Mouse (Mus musculus): ENCODE data around the gene Cd164. TPM values are rescaled to one million over a fixed set of nuclear protein-coding genes. Genes with fewer than 3 reads are reported as not detected.

Gene Cd164
- total RNA-seq, 2 experiments from 2014 or later, result 59.0 to 64.6 TPM

DNA sequence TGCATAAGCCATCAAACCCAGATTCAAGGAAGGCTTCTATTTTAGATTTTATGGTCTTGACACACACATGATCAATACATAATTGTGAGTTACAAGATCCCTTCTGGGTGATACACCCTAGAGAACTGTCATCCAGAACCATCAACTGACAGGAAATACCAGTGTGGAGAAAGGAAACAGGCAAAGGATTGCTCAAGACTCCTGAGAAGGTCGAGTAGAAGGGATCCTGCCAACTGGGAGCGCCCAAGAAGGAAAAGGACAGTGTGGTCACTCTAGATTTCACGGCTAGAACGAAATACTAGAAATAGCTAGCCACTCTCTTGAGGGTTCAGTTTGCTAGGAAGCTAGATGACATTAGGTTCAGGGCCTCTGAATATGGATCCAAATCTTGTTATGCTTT, 24.2 kb downstream of the Cd164 start:
- intact Hi-C loops (cut with DNase I), result no loop called here

DNA sequence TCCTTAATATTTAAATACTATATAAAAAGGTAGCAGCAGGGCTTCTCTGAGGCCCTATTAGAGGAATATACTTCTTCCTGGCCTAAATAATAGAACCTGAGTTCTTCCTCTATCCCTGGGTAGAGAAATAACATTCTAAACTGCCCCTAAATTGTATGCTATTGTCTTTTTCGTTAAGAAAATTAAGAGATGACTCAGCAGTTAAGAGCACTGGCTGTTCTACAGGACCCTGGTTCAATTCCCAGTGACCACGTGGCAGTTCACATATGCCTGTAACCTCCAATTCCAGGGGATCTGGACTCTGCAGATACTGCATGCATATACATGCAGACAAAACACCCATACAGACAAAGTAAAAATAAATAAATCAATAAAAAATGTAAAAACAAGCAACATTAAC, 24.6 kb downstream of the Cd164 start:
- intact Hi-C loops (cut with DNase I), result no loop called here
- DNase-seq (ENCODE audit: low spot score in 2 of 2), result no peak

More for the DNA sequence above, 24.2 kb downstream of the Cd164 start:
- no peak for DNase-seq (ENCODE audit: low spot score in 2 of 2)

DNA sequence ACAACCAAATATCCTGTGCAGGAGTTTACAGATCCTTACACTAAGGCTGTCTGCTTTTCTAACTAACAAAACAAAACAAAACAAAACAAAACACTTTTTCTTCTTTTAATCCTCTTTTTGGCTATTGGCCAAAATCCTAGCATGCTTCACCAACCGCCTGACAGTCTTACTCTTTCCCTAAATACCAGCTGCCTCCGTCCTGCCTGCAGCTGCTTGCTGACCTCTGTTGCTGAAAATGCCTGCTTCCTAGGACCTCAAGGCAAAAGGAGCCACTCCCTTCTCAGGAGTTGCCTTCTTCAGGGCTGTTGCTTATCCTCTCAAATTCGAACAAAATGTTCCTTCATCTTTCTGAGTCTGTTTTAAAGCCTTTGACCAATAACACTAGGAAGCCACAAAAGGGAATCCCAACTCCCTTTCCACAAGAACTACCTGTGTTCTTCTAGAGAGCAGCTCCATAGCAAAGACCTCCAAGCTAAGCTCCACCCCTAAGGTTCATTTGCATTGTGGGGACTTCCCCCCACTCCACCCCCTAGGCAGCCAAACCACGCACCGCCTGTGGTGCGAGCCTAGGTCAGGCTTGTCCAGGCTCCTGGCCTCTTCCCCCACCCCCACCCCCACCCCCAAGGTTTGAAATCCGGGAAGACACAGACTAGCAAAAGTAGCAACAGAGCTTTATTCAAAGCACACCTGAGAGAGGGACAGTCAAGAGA, 25.4 kb downstream of the Cd164 start:
- intact Hi-C loops (cut with DNase I), result no loop called here
- DNase-seq (ENCODE audit: low spot score in 2 of 2), result no peak

DNA sequence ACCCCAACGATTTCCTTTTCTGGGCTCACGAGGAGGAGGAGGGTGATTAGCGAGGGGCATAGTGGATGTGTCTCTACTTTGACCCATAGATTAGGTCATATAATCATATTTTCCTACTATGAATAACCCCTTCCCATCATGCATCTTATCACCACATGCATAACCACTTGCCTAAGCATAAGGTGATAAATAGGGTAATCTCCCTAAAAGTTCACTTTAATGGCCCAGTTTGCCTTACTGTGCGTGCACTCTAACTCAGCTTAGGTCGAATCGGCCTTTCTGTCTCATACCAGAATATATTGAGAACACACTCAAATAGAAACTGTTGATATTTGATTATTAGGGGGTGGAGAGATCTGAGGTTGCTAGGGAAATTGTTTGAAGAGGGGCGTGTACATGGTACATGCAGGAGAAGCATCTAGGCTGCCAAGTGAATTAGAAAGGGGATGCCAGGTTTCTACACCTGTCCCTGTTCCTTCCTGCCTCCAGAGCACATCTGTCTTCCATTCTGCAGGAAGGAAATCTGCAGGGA, 26.1 kb downstream of the Cd164 start:
- no peak for DNase-seq (ENCODE audit: low spot score in 2 of 2)
- intact Hi-C loops (cut with DNase I), result no loop called here

DNA sequence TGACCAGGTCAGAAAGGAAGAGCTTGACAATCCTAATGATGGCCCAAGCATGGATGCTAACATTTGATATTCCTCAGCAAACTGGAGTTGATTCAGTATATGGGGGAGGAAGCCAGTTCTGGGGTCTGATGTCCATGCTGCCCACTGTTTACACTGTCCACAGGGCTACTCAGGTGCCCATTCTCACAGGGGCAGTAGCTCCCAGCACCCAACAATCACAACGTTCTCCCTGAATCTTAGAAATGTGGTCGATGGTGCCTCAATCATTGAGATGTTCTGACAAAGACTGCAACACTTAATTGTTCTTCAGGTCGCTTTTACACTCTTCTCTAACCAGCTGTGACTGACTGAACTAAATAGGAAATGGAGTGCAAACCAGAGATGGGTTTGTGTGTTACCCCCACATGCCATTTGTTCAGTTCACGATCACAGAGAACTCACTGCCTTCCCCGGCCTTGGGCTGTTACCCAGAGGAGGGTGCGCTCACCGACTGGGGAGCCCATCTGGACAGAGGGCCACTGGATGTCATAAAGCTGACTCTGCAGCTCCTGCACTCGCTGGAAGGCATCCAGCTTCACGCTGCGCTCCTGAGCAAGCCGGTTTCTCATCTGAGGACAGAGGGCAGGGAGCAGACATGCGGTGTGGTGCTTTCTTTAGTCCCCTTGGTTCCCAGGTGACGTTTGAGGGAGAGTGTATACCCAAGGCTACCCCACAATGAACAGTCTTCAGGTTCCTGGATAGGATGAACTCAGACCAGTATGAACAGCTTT, 27.4 kb downstream of the Cd164 start:
- no peak for DNase-seq (ENCODE audit: low spot score in 2 of 2)
- intact Hi-C loops (cut with DNase I), result no loop called here

DNA sequence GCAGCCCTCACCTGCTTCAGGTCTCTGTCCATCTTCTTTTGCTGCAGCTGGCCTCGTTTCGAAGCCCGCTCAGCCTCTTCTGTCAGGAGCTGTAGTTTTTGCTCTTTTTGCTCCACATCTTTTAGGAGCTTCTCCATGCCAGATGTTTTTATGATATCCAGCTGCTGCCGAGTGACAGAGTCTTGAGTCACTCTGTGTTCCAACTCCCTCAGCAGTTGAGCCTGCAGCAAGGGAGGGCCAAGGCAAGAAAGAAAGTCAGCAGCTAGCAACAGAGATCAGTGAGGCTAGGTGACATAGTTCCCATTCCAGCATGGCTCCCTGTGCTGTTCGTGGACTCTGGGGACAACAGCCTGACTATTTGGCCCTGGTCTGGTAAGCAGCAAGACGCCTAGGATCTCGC, 31.5 kb downstream of the Cd164 start:
- no peak for DNase-seq (ENCODE audit: low spot score in 2 of 2)
- intact Hi-C loops (cut with DNase I), result no loop called here

DNA sequence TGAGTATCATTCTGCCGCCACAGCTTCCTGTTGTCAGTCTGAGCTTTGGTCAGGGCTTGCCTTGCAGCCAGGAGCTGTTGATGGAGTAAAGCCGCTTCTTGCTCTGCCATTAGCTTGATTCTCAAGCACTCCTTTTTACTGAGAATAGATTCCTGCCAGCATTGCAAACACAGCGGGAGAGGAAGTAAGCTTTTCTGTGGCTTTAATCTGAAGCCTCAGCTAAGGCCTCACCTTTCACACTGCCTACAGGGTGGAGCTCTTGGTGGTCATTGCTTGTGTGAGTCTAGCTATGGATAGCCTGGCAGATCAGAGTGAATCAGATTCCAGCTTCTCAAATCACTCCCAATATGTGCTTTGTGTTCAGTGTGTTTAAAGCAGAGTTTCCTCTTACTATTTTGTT, 33.1 kb downstream of the Cd164 start:
- intact Hi-C loops (cut with DNase I), result no loop called here
- DNase-seq (ENCODE audit: low spot score in 2 of 2), result no peak

DNA sequence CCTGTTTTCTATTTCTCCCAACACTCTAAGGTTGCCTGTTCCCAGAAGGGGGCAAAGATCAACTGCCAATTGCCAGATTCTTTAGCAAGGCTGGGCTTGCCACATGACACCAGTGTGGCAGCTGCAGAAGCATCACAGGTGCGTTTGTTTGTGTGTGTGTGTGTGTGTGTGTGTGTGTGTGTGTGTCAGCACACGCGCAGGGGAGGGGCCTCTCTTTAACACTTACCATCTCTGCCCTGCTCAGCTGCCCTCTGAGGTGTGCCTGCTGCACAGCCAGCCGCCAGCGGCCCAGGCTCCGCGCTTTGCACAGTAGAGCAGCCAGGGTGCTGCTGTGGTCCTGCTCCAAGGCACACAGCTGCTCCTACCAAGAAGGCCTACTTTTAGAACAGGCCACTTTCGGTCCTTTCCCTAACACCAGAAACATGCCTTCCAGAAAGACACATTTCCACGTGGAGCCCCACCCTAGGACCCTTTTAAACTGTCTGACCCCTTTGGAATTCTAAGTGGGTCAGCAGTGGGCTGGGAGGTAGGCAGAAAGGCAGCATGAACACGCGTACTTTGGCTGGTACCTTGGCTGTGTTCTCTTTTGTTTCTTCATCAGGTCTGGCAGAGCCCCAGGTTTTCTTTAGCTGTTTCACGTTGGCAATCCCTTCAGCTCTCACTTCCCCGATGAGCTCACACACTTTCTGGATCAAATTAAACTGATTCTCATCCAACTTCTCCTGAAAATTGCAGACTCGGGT, 33.8 kb downstream of the Cd164 start:
- DNase-seq (ENCODE audit: low spot score in 2 of 2), result peak; percentile 51 to 55
- intact Hi-C loops (cut with DNase I), result no loop called here

DNA sequence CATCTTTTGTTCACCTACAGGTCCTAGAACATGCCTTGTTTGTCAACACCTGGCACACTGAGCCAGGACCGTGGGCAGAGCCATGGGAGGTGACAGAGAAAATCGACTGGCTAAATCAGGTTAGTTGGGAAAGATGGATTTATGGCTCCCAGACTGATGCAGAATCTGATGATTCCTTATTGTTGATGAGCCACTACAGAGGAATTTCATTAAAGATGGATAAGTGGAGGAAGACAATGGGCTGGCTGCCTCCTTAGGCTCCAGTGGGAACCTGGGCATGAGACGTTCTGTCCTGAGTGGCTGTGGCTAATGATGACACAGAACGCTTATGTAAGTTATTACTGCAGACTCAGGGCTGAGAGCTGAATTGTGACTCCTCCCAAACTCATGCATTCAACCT, 34.5 kb downstream of the Cd164 start:
- DNase-seq (ENCODE audit: low spot score in 2 of 2), result no peak
- intact Hi-C loops (cut with DNase I), result no loop called here

DNA sequence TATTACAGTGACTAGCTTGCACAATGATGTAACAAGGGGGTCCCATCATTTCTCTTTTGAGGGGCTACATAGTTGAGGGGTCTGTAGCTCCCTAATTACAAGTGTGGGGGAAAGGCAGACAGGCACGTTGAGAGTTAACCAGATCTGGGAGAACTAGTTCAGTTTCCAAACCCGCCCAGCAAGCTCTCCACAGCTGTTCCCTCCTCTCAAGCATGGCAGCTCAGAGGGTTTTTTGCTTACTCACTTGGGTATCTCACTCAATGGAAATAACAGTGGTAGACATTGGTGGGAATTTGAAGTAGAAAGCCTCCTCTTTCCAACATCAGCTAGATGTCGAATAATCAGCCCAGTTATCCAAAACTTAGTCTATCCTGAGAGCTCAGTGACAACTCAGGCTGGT, 35.9 kb downstream of the Cd164 start:
- intact Hi-C loops (cut with DNase I), result no loop called here

DNA sequence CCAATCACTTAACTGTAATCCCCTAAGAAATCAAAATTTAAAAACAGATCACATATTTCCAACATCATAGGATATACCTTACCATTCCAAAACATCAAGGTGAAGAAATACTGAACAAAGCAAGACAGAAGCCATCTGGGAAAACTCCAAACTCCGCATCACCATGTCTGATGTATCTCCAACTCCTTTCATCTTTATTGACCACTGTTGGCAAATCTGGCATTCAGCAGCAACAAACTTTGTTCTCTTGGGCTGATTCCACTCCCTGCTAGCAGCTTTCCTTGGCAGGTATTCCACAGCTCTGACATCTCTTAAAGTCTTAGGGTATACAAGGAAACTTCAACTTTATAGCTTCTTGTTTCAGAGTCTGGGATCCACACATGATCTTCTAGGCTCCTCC, 39.2 kb downstream of the Cd164 start:
- no peak for DNase-seq (ENCODE audit: low spot score in 2 of 2)
- intact Hi-C loops (cut with DNase I), result no loop called here

More for the DNA sequence above, 35.9 kb downstream of the Cd164 start:
- DNase-seq (ENCODE audit: low spot score in 2 of 2), result no peak

DNA sequence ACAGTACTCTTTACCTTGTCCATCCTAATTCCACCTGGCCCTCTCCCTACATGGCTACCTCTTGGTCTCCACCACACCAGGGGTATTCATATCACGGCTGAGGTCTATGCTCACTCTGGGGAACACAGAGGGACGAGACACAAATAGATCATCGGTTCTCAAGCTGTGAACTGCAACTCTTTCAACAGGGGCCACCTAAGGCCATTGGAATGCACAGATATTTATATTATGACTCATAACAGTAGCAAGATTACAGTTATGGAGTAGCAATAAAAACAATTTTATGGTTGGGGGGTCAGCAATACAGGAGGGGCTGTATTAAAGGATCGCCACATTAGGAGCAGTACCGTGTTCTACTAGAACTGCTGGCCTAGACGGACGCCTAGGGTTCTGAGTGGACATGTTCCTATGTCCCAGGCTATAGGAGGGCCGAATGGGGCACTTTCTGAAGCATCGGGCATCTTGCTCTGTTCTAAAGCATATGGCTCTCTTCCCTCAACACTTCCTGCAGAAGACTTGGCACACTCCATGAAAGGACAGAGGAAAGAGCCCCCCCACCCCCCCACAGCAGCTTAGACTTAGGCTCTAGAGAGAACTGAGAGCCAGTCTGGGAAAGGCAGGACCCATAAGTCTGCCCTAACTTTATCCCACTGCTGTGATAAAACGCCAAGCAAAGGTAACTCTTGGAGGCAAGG, 42.6 kb downstream of the Cd164 start:
- DNase-seq (ENCODE audit: low spot score in 2 of 2), result no peak
- intact Hi-C loops (cut with DNase I), result no loop called here

DNA sequence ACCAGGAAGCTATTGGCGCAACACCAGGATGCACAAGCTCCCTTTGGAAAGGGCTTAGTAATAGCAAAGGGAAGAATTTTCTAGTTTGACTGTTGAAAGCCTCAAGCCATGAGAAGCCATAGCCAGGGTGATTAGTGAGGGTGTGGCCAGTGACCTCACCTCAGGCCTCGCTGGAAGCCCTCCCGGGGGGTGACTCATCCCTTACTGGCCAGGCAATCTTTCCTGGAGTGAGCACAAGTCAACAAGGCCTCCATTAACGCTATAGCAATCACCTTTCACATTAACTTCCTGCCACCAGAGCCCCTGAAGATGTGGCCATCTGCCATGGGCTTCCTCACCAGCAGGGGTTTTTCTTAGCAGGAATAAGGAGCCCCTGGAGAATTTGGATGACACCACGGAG, 45.9 kb downstream of the Cd164 start:
- DNase-seq (ENCODE audit: low spot score in 2 of 2), result no peak
- intact Hi-C loops (cut with DNase I), result no loop called here

DNA sequence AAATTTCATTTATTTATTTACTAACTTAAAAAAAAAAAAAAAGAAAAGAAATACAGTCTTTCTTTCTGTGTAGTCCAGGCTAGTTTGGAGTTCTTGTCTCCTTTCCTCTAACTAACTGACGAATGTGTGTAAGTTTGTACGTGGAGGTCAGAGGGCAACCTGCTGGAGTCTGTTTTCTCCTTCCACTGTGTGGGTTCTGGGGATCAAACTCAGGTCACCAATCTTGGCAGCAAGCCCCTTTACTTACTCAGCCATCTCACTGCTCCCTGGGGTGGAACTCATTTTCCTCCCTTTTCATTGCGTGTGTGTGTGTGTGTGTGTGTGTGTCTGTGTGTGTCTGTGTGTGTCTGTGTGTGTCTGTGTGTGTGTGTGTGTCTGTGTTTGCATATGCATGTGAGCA, 49.1 kb downstream of the Cd164 start:
- intact Hi-C loops (cut with DNase I), result no loop called here
- DNase-seq (ENCODE audit: low spot score in 2 of 2), result no peak

DNA sequence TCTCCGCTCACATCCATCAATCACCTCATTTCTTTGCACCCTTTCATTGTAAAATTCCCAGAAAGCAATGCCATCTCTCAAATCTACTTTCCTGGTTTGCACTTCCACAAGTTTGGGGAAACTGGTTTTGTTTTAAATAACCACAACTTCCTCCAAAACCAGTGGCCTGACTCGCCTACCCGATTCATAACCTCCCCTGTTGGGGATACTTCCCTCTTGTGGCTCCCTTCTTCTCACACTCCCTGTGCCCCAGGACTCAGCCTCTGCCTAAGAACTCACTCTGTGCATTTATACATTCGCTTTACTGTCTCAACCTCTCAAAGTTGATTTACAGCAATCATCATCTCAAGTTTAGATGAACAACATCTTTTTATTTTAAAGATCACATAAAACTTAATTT, 51.9 kb downstream of the Cd164 start:
- intact Hi-C loops (cut with DNase I), result loop anchor here (5.0 kb wide), 1 partner anchor 49 kb away; no protein-coding TSS in a partner anchor
- no peak for DNase-seq (ENCODE audit: low spot score in 2 of 2)

DNA sequence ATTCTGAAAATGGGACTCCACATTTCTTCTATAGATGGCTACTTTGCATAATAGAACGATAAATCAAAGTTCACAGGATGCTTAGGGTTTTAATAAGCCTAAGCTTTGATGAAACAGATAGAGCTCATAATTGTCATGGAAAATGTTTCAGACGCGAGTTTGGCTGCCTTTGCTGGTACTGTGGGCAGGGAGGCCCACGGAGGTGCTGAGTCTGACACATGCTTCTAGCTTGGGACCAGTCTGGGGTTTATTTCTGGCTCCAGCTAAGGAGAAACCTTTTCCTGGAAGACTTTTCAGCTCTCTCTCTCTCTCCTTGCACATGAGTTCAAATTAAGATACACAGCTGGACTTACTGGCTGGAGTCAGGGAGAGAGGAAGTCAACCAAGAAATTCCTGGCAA, 53.1 kb downstream of the Cd164 start:
- peak in 1 of 2 experiments; percentile 25 for DNase-seq (ENCODE audit: low spot score in 2 of 2)
- intact Hi-C loops (cut with DNase I), result loop anchor here (5.0 kb wide), 1 partner anchor 50 kb away; no protein-coding TSS in a partner anchor

DNA sequence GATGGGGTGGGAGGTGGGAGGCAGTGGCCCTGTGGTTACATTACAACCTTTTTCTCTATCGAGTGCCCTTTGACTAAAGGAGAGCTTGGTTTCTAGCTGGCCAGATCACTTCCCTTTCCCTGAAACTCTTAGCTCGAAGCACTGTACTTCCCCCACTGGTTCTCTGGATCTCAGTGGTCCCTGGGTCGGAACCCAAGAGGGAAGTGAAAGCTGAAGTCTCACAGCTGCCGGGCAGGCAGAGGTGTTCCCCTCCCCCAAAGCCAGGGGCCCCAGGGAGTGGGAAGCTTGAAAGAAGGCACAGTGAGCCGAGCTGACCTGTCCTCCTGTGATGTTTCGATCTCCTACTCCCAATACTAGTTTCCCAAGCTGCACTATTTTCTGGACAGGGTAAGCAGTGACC, 54.0 kb downstream of the Cd164 start:
- intact Hi-C loops (cut with DNase I), result loop anchor here (5.0 kb wide), 1 partner anchor 51 kb away; no protein-coding TSS in a partner anchor
- no peak for DNase-seq (ENCODE audit: low spot score in 2 of 2)

DNA sequence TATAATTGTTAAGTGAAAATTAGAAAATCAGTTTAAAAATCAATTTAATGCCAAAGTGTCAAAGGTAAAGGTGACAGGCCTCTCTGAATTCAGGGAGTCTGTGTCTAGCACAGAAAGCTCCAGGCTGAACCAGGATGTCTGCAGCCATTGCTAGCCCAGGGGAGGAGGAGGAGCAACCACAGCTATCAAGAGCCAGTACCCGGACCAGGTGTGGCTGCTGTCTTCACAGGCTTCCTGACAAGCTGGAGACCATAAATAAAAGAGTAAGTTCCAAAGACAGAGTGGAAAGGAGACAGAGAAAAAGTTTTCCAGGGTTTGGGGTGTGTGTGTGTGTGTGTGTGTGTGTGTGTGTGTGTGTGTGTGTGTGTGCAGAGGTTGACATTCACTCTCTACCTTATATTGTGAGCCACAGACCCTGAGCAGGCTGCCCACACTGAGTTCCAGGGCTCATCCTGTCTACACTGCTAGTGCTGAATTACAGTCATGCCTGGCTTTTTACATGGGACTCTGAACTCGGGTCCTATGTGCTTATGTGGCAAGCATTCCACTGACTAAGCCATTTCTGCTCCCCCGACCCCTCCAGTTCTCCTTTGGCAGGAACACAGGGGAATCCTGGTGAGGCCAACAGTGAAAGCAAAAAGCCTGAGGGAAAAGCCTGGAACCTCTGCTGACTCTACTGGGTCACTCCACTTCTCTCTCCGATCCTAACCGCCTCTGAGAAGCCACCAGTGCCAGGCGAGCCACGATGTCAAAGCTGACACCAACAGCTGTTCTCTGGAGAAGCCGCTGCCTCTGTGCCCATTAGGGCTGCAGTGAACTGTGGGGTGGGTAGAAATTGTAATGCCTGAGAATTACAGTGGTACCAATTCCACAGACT, 56.5 kb downstream of the Cd164 start:
- no peak for DNase-seq (ENCODE audit: low spot score in 2 of 2)
- intact Hi-C loops (cut with DNase I), result no loop called here
